9 mouse cellular contexts compared by ENCODE assay signal in the genomic region with DNA sequence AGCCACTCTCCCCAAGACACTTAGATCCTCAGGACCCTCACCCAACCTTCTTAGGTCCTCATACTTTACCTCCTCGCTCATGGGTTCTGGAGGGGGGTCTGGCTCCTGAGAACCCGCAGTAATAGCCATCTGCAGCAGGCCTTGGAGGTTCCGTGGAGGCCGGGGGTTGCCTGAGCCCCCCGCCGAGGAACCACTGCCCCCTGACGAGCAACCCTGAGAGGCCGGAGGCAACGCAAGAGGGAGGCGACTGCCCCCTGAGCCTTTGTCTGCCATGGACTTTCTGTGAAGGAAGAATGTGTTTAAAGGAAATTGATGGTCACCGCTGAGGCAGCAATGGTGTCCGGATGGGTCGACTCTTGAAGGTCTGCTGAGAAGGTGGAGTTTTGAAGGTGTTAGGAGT. TPM values are rescaled to one million over a fixed set of nuclear protein-coding genes. Genes with fewer than 3 reads are reported as not detected.
DNase-seq lines count a peak whose midpoint lies in the region; ATAC-seq and TF ChIP-seq lines count a peak whose summit lies in the region.
"Had no signal": no experiment of that assay in that cellular context is flagged by ENCODE, and none has a peak within 500 bp of the region (broad histone marks: within the 10 kb centered on the region; RNA-seq: fewer than 3 reads in every experiment).

No protein-coding gene starts in this region.

- no peak for TF ChIP-seq RAD21 in MEL (IDR thresholded peaks at IDR 0.05; ENCODE audit: low read depth, low read length)

- H3K27ac ChIP-seq in heart, embryonic 13.5 days (replicated peaks): peak overlapping the region; percentile 58; the same call in 1 of the 2 replicates
- H3K27ac ChIP-seq in MEL (ENCODE audit: control insufficient read depth, low read depth, low read length): no peak overlapping the region
- peak overlapping the region; percentile 52 for H3K27ac ChIP-seq in heart, postnatal 0 days (ENCODE audit: low read depth)
- H3K27ac ChIP-seq in midbrain, embryonic 10.5 days (replicated peaks): peak overlapping the region; percentile 86

- peaks cover 5% of the 10 kb centered on the region; the same call in 1 of the 2 replicates for H3K79me2 ChIP-seq in MEL (ENCODE audit: control insufficient read depth, insufficient read depth, low read length, poor library complexity)

- H3K9me3 ChIP-seq in heart, embryonic 13.5 days: no peaks in the 10 kb centered on the region
- H3K9me3 ChIP-seq in MEL (replicated peaks; ENCODE audit: insufficient read depth, low read length): no peaks in the 10 kb centered on the region
- no peaks in the 10 kb centered on the region for H3K9me3 ChIP-seq in heart, postnatal 0 days (replicated peaks; ENCODE audit: control insufficient read depth, low read length)
- no peaks in the 10 kb centered on the region for H3K9me3 ChIP-seq in midbrain, embryonic 10.5 days (replicated peaks)

- TF ChIP-seq CTCF in MEL (IDR thresholded peaks at IDR 0.05 in 2 of 3, conservative IDR thresholded peaks at IDR 0.05 in 1 of 3; ENCODE audit: control insufficient read depth in 1 of 3, insufficient read depth in 1 of 3, low read depth in 2 of 3, low read length in 3 of 3, poor library complexity in 1 of 3, severe bottlenecking in 1 of 3): no peak
- no peak for TF ChIP-seq CTCF in heart, postnatal 0 days (IDR thresholded peaks at IDR 0.05; ENCODE audit: low read depth)

- peaks cover 32% of the 10 kb centered on the region for H3K36me3 ChIP-seq in heart, embryonic 13.5 days
- H3K36me3 ChIP-seq in MEL (ENCODE audit: control insufficient read depth in 1 of 2, insufficient read depth in 2 of 2, low read length in 2 of 2): peaks cover 0 to 10% of the 10 kb centered on the region in 2 experiments; a peak in 3 of 4 replicates
- peaks cover 12% of the 10 kb centered on the region; the same call in 1 of the 2 replicates for H3K36me3 ChIP-seq in heart, postnatal 0 days (replicated peaks; ENCODE audit: control insufficient read depth, insufficient read depth, low read length)
- peaks cover 25% of the 10 kb centered on the region for H3K36me3 ChIP-seq in midbrain, embryonic 10.5 days

- intact Hi-C loops in heart, postnatal 36 days (cut with DNase I): no loop called here

- no peak for TF ChIP-seq EP300 in MEL (IDR thresholded peaks at IDR 0.05; ENCODE audit: low read depth in 1 of 2, low read length in 2 of 2)
- no peak for TF ChIP-seq EP300 in heart, postnatal 0 days (IDR thresholded peaks at IDR 0.05; ENCODE audit: low read depth)

- WGBS in heart, embryonic 13.5 days: 3% methylated on average over 13 of the region's 13 CpGs
- 4% methylated on average over 13 of the region's 13 CpGs for WGBS in heart, postnatal 0 days
- 2% methylated on average over 13 of the region's 13 CpGs for WGBS in midbrain, embryonic 10.5 days

- peak overlapping the region; percentile 74 for H3K9ac ChIP-seq in heart, embryonic 13.5 days
- H3K9ac ChIP-seq in MEL (ENCODE audit: control insufficient read depth, low read depth, low read length, poor library complexity, severe bottlenecking): peak overlapping the region; percentile 72
- H3K9ac ChIP-seq in heart, postnatal 0 days (replicated peaks; ENCODE audit: low read depth, low read length): peak overlapping the region; percentile 47

- ATAC-seq in heart, embryonic 13.5 days (ENCODE audit: extremely low read depth, insufficient number of reproducible peaks, low FRiP score, low TSS enrichment): no peak
- no peak for ATAC-seq in heart, postnatal 0 days (ENCODE audit: insufficient read depth, low read depth)

- DNase-seq in heart, postnatal 36 days: no peak
- no peak for DNase-seq in MEL (ENCODE audit: low read depth, low spot score)
- DNase-seq in heart, postnatal 0 days (ENCODE audit: low spot score): no peak
- DNase-seq in midbrain, embryonic 10.5 days (ENCODE audit: low spot score): no peak
- DNase-seq in right cerebral cortex, postnatal 36 days (ENCODE audit: low spot score in 2 of 2): no peak
- DNase-seq in layer of hippocampus, adult 9-11 months: no peak
- DNase-seq in adipocyte (ENCODE audit: low spot score): no peak

- H3K4me2 ChIP-seq in heart, embryonic 13.5 days: peak overlapping the region; percentile 90
- peak overlapping the region; percentile 69 for H3K4me2 ChIP-seq in heart, postnatal 0 days (ENCODE audit: low read depth, low read length)

- no peaks in the 10 kb centered on the region for H3K27me3 ChIP-seq in heart, embryonic 13.5 days (replicated peaks)
- H3K27me3 ChIP-seq in MEL (ENCODE audit: control insufficient read depth in 1 of 2, insufficient read depth in 2 of 2, low read length in 2 of 2): no peaks in the 10 kb centered on the region
- H3K27me3 ChIP-seq in heart, postnatal 0 days (ENCODE audit: control insufficient read depth, insufficient read depth, low read length): no peaks in the 10 kb centered on the region
- no peaks in the 10 kb centered on the region for H3K27me3 ChIP-seq in midbrain, embryonic 10.5 days (ENCODE audit: low read depth, poor library complexity, severe bottlenecking)

- peaks cover 7% of the 10 kb centered on the region for H3K4me1 ChIP-seq in heart, embryonic 13.5 days
- H3K4me1 ChIP-seq in MEL (ENCODE audit: control insufficient read depth in 1 of 2, insufficient read depth in 2 of 2, low read length in 2 of 2): peaks cover 4 to 7% of the 10 kb centered on the region in 2 experiments
- peaks cover 9% of the 10 kb centered on the region for H3K4me1 ChIP-seq in heart, postnatal 0 days (ENCODE audit: control insufficient read depth, insufficient read depth)
- H3K4me1 ChIP-seq in midbrain, embryonic 10.5 days: peaks cover 9% of the 10 kb centered on the region

- TF ChIP-seq POLR2A in MEL (IDR thresholded peaks at IDR 0.05; ENCODE audit: control insufficient read depth in 1 of 2, insufficient read depth in 1 of 2, low read depth in 1 of 2, low read length in 2 of 2, poor library complexity in 1 of 2): no peak

- H3K4me3 ChIP-seq in heart, embryonic 13.5 days: peak overlapping the region; percentile 66
- H3K4me3 ChIP-seq in MEL (ENCODE audit: control insufficient read depth in 1 of 2, insufficient read depth in 1 of 2, low read depth in 2 of 2, low read length in 2 of 2): peak overlapping the region; percentile 79 to 96
- peak overlapping the region; percentile 61 for H3K4me3 ChIP-seq in heart, postnatal 0 days (ENCODE audit: low read depth, low read length)
- peak overlapping the region; percentile 70 for H3K4me3 ChIP-seq in midbrain, embryonic 10.5 days

TF ChIP-seq in MEL, 35 proteins besides CTCF, POLR2A, EP300 and RAD21 (continues in another document):
- TF ChIP-seq JUND (IDR thresholded peaks at IDR 0.05; ENCODE audit: low read depth, low read length) (no peak), MAFK (IDR thresholded peaks at IDR 0.05; ENCODE audit: borderline replicate concordance, low read depth, low read length) (no peak)

RNA-seq across cellular contexts. Expression of gene Hspbp1, which starts 0.7 kb away (rescaled TPM):
- polyA plus RNA-seq in heart, embryonic 13.5 days (2015; fragmentation: Nextera tagmentation; extraction: Ambion mirVana): 74.0 and 79.9 TPM in 2 replicates
- 10 to 100 TPM; 27.2 to 34.7 TPM for total RNA-seq in heart, postnatal 36 days (2021)
- 101 and 111 TPM in 2 replicates for total RNA-seq in MEL (2012; rRNA removed)
- 100 to 1,000 TPM in 1 of 2 experiments, not detected in 1; 101 TPM for polyA plus RNA-seq in MEL (2012; ENCODE audit: insufficient read depth in 1 of 2, insufficient read length in 2 of 2, low read depth in 1 of 2, low replicate concordance in 2 of 2, missing spikeins in 1 of 2)
- total RNA-seq in heart, postnatal 0 days (2014; rRNA removed; ENCODE audit: low replicate concordance): 138 and 156 TPM in 2 replicates
- 69.8 and 72.9 TPM in 2 replicates for polyA plus RNA-seq in heart, postnatal 0 days (2015; fragmentation: Nextera tagmentation; extraction: Ambion mirVana)
- 132 and 142 TPM in 2 replicates for polyA plus RNA-seq in midbrain, embryonic 10.5 days (2016; fragmentation: Nextera tagmentation; extraction: Ambion mirVana)

RNA-seq across cellular contexts. Expression of gene Brsk1, which starts 6.2 kb away (rescaled TPM):
- polyA plus RNA-seq in heart, embryonic 13.5 days (2015; fragmentation: Nextera tagmentation; extraction: Ambion mirVana): 0.46 and 0.91 TPM in 2 replicates
- total RNA-seq in heart, postnatal 36 days (2021): 1 to 10 TPM; 1.2 TPM
- not detected in 2 replicates for total RNA-seq in MEL (2012; rRNA removed)
- under 1 TPM in 1 of 2 experiments, not detected in 1; 0.06 TPM for polyA plus RNA-seq in MEL (2012; ENCODE audit: insufficient read depth in 1 of 2, insufficient read length in 2 of 2, low read depth in 1 of 2, low replicate concordance in 2 of 2, missing spikeins in 1 of 2)
- total RNA-seq in heart, postnatal 0 days (2014; rRNA removed; ENCODE audit: low replicate concordance): 7.1 and 10.9 TPM in 2 replicates
- polyA plus RNA-seq in heart, postnatal 0 days (2015; fragmentation: Nextera tagmentation; extraction: Ambion mirVana): 0.22 and 0.36 TPM in 2 replicates
- 1.7 and 2.3 TPM in 2 replicates for polyA plus RNA-seq in midbrain, embryonic 10.5 days (2016; fragmentation: Nextera tagmentation; extraction: Ambion mirVana)

RNA-seq across cellular contexts. Expression of gene Ppp6r1, which starts 25.4 kb away (rescaled TPM):
- 7.2 and 7.4 TPM in 2 replicates for polyA plus RNA-seq in heart, embryonic 13.5 days (2015; fragmentation: Nextera tagmentation; extraction: Ambion mirVana)
- 10 to 100 TPM; 72.1 to 73.7 TPM for total RNA-seq in heart, postnatal 36 days (2021)
- total RNA-seq in MEL (2012; rRNA removed): 89.5 and 93.1 TPM in 2 replicates
- 100 to 1,000 TPM in 1 of 2 experiments, not detected in 1; 167 TPM for polyA plus RNA-seq in MEL (2012; ENCODE audit: insufficient read depth in 1 of 2, insufficient read length in 2 of 2, low read depth in 1 of 2, low replicate concordance in 2 of 2, missing spikeins in 1 of 2)
- 101 and 146 TPM in 2 replicates for total RNA-seq in heart, postnatal 0 days (2014; rRNA removed; ENCODE audit: low replicate concordance)
- polyA plus RNA-seq in heart, postnatal 0 days (2015; fragmentation: Nextera tagmentation; extraction: Ambion mirVana): 4.9 and 5.7 TPM in 2 replicates
- polyA plus RNA-seq in midbrain, embryonic 10.5 days (2016; fragmentation: Nextera tagmentation; extraction: Ambion mirVana): 9.2 and 9.8 TPM in 2 replicates

RNA-seq across cellular contexts. Expression of gene Tmem150b, which starts 40.8 kb away (rescaled TPM):
- polyA plus RNA-seq in heart, embryonic 13.5 days (2015; fragmentation: Nextera tagmentation; extraction: Ambion mirVana): 0.05 and 0.07 TPM in 2 replicates
- under 1 TPM; 0.11 to 0.30 TPM for total RNA-seq in heart, postnatal 36 days (2021)
- total RNA-seq in MEL (2012; rRNA removed): 0.31 and 0.39 TPM in 2 replicates
- 1 to 10 TPM in 1 of 2 experiments, not detected in 1; 1.4 TPM for polyA plus RNA-seq in MEL (2012; ENCODE audit: insufficient read depth in 1 of 2, insufficient read length in 2 of 2, low read depth in 1 of 2, low replicate concordance in 2 of 2, missing spikeins in 1 of 2)
- 0.23 TPM in 1 of 2 replicates, not detected in the other for total RNA-seq in heart, postnatal 0 days (2014; rRNA removed; ENCODE audit: low replicate concordance)
- not detected in 2 replicates for polyA plus RNA-seq in heart, postnatal 0 days (2015; fragmentation: Nextera tagmentation; extraction: Ambion mirVana)
- polyA plus RNA-seq in midbrain, embryonic 10.5 days (2016; fragmentation: Nextera tagmentation; extraction: Ambion mirVana): 0.10 TPM in 2 replicates
- total RNA-seq: left cerebral cortex, postnatal 25 days had no signal

RNA-seq across cellular contexts. Expression of gene Tmem86b, which starts 53.0 kb away (rescaled TPM):
- polyA plus RNA-seq in heart, embryonic 13.5 days (2015; fragmentation: Nextera tagmentation; extraction: Ambion mirVana): 2.4 TPM in 2 replicates
- 1 to 10 TPM; 4.2 to 5.1 TPM for total RNA-seq in heart, postnatal 36 days (2021)
- total RNA-seq in MEL (2012; rRNA removed): 9.4 and 10.2 TPM in 2 replicates
- polyA plus RNA-seq in MEL (2012; ENCODE audit: insufficient read depth in 1 of 2, insufficient read length in 2 of 2, low read depth in 1 of 2, low replicate concordance in 2 of 2, missing spikeins in 1 of 2): 10 to 100 TPM in 1 of 2 experiments, not detected in 1; 31.6 TPM
- 4.8 and 11.5 TPM in 2 replicates for total RNA-seq in heart, postnatal 0 days (2014; rRNA removed; ENCODE audit: low replicate concordance)
- polyA plus RNA-seq in heart, postnatal 0 days (2015; fragmentation: Nextera tagmentation; extraction: Ambion mirVana): 0.33 and 0.82 TPM in 2 replicates
- polyA plus RNA-seq in midbrain, embryonic 10.5 days (2016; fragmentation: Nextera tagmentation; extraction: Ambion mirVana): 1.8 and 2.8 TPM in 2 replicates
